Mouse (Mus musculus) frontal cortex, postnatal 36 days (tissue): ENCODE results near the gene Uckl1.
A peak's percentile ranks its signal among the peaks of the same experiment; 100 is the strongest.

Experiments
- DNase-seq, 2 experiments: peaks; one replicate each; pipeline ENCODE4 v3.0.0; 2022; ENCODE audit warnings: low spot score in 2 of 2

The Uckl1 gene

GRCm38 (mm10) chr2:181520118-181520935 is 64.4 kb downstream of the Uckl1 start, which contains the start of gene Dnajc5:
Dnajc5 (plus strand) TSS chr2:181520485.
- peak; percentile 97 to 99 for DNase-seq

DNA sequence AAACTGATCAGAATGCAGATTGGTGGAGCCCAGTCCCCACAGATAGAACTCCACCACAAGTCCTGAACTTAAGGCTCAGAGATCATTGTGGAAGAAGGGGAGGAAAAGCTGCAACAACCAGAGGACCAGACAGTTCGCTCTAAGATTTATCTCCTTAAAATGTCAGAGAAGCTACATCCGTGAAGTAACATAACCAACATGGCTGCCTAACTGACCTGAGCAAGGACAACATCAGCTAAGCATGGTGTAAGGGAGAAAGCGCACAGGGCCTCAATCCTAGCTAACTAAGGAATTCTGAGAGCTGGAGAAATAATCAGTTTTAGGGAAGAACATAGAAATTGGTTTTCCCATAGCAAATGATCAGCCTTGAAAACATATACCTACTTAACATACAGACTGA is 65.5 kb downstream of the Uckl1 start:
- DNase-seq = no peak
